Mouse (Mus musculus): ENCODE measurements at regions not wholly inside any gene's neighbourhood (a gene's known extent, or its start where the extent isn't known, plus 50 kb on each side); places are given as distances from the start of the nearest gene placed in this dataset.

DNA sequence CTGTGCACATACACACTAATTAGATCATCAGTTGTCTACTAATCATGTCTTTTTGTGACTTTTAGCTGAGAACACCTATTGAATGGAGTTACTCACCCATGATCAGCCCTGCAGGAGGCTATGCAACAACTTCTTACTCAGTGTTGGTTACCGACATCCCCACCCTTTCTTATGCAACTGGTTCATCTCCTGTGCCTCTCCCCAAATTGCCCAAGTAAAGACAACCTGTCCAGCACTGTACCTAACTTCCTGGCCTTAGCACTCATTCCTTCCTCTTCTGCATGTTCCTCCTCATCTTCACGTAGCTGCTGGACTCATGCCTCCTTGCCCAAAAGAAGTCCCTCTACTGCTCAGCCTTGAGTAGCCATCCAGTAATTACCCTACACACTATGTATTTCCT, 76.2 kb upstream of the Klf7 start:
- TF ChIP-seq CTCF (IDR thresholded peaks at IDR 0.05; ENCODE audit: insufficient read depth, low read depth, low read length) (no peak), POLR2A (IDR thresholded peaks at IDR 0.05; ENCODE audit: insufficient read depth, low read depth, low read length) (no peak)
